Mouse (Mus musculus) small intestine, adult 2 months (tissue): ENCODE results near the gene Ceacam1. TPM values are rescaled to one million over a fixed set of nuclear protein-coding genes. Genes with fewer than 3 reads are reported as not detected.
"Not testable (repeated sequence)": the region's sequence is repeated elsewhere in the genome, so short reads cannot be mapped to it uniquely, and the experiment has no call there.

Experiments used
- H3K27ac ChIP-seq: fragments of 200-500 bp; 2 replicates; pipeline ENCODE4 v1.5.1; 2012; ENCODE audit warnings: low read depth, low read length, control low read depth, inconsistent platforms; ENCODE audit not compliant: insufficient read depth
- H3K27me3 ChIP-seq: fragments of 200-500 bp; 2 replicates; pipeline ENCODE4 v1.6.1; 2012; ENCODE audit warnings: mild to moderate bottlenecking, moderate library complexity, low read length, inconsistent platforms; ENCODE audit not compliant: control insufficient read depth, insufficient read depth
- H3K36me3 ChIP-seq: fragments of 200-500 bp; 2 replicates; pipeline ENCODE4 v1.6.1; 2012; ENCODE audit warnings: mild to moderate bottlenecking, low read length, control low read depth, inconsistent platforms; ENCODE audit not compliant: control insufficient read depth, insufficient read depth
- H3K4me1 ChIP-seq: fragments of 200-500 bp; 2 replicates; pipeline ENCODE4 v1.6.1; 2012; ENCODE audit warnings: low read length, inconsistent platforms, mixed read lengths; ENCODE audit not compliant: control insufficient read depth, insufficient read depth, insufficient read length
- H3K4me3 ChIP-seq: fragments of 200-500 bp; 2 replicates; pipeline ENCODE4 v1.5.1; 2012; ENCODE audit warnings: low read depth, mild to moderate bottlenecking, control low read depth, inconsistent platforms, low read length, moderate library complexity
- CTCF ChIP-seq: fragments of 200-500 bp; IDR thresholded peaks from 2 replicates; pipeline ENCODE4 v1.5.1; 2012; ENCODE audit warnings: low read depth, mild to moderate bottlenecking, control low read depth, inconsistent platforms, low read length, moderate library complexity, mixed read lengths; ENCODE audit not compliant: insufficient replicate concordance, insufficient read length; ENCODE audit errors: extremely low read depth
- POLR2A ChIP-seq: fragments of 200-500 bp; IDR thresholded peaks from 2 replicates; pipeline ENCODE4 v1.6.1; 2012; ENCODE audit warnings: low read depth, mild to moderate bottlenecking, control low read depth, inconsistent platforms, low read length, moderate library complexity
- WGBS: fragments of 180-500 bp; shearing (Covaris S2); methylation state at CpG from one replicate; pipeline ENCODE4 v1.1.7; 2018; 5-methylcytosine and 5-hydroxymethylcytosine counted together
- polyA plus RNA-seq: library from polyadenylated mRNA; depleted of rRNA; stranded (reverse); fragments of >200 nt; gene quantifications from 2 replicates; pipeline ENCODE4 v1.2.3, GENCODE M21; 2012; rRNA removed

Ceacam1 gene
- 133 and 320 TPM in 2 replicates for polyA plus RNA-seq

DNA sequence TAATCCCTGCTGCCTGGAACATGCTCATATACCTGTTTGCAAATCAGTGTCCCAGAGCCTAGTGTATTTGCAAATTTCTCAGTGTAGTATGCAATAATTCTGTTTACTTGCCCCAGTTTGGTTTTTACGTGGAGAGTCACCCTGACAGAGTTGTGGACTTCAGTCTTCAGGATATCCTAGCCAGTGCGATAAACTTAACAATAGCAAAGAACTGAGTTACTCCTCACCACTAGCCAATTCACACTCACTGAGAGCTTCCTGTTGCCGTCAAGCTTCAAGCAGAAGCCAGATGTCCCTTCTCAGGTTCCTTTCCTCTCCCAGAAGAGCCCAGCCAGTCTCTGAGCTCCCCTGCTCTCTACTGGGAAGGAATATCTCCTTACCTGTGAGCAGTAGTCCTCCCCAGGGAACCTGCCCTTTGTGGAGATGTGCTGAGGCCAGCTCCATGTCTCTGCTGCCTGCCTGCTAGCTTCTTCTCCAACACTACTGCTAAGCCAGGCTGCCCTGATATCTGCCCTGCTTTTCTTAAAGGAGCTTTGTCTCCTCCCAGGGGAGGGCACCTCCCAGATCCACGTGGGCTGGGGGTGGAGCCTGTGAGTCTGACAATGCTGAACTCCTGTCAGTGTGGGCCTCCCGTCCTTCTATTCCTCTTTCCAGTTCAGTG lies at the start of gene Ceacam1:
Gene Ceacam1 (minus strand): TSS at position 513 of the 661 bp plus-strand sequence.
- peaks cover 22% of the 10 kb centered on the region for H3K36me3 ChIP-seq
- peak; percentile 89 for TF ChIP-seq POLR2A
- not testable (repeated sequence) for H3K4me1 ChIP-seq, H3K27me3 ChIP-seq
- WGBS = 4% methylated on average over 5 of the region's 5 CpGs
- peak within 1 kb of the TSS; percentile 90 for H3K27ac ChIP-seq
- peak within 1 kb of the TSS; percentile 86 for H3K4me3 ChIP-seq

- H3K27ac ChIP-seq, H3K27me3 ChIP-seq, H3K4me3 ChIP-seq, H3K36me3 ChIP-seq, H3K4me1 ChIP-seq: not testable (repeated sequence)
- 56% methylated on average over 3 of the region's 5 CpGs for WGBS
These were observed 38.8 kb upstream of the Ceacam1 start for GRCm38 (mm10) chr7:25516070-25516777.

DNA sequence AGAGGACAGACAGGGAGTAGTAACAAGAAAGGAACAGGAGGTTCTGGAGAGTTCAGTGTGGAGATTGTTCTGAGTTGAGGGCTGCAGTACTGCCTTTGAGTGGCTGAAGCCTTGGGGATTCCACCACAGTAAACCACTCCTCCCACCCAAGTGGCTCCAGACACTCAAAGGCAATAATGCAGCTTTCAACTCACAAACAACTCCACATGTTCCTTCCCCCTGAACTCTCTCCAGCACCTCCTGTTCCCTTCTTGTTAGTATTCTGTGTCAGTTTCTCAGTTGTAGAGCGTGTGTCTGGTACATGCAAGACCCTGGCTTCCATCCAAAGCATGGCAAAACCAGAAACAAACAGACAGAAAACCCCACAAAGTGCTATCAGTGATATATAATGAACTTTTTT lies 38.3 kb upstream of the Ceacam1 start:
- WGBS = 29% methylated on average over 1 of the region's 1 CpGs
- H3K4me1 ChIP-seq, H3K27ac ChIP-seq, H3K27me3 ChIP-seq, H3K4me3 ChIP-seq, H3K36me3 ChIP-seq: not testable (repeated sequence)

GRCm38 (mm10) chr7:25509925-25510324 lies 32.5 kb upstream of the Ceacam1 start:
- no peaks in the 10 kb centered on the region for H3K36me3 ChIP-seq
- H3K4me1 ChIP-seq = no peaks in the 10 kb centered on the region
- no peak for TF ChIP-seq CTCF
- no peak for TF ChIP-seq POLR2A
- no peak overlapping the region for H3K4me3 ChIP-seq
- no peaks in the 10 kb centered on the region for H3K27me3 ChIP-seq
- no peak overlapping the region for H3K27ac ChIP-seq
- WGBS = 6% methylated on average over 3 of the region's 3 CpGs

DNA sequence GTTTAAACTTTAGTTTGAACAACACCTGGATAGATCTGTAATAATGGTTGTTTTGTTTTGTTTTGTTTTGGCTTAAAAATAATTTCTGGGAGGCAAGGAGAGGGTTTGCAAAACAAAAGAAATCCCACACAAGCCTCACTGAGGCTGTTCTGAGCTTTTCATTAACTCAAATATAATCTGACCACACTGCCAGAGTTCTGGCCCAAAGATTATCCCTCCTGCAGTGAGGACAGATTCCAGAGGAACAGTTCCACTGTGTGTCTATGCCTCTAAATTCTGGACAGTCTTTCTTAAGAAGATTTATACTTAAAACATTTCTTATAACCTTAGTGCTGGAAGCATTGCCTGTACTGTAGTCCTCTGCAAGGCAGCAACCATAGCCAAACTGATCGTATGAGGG lies 17.2 kb upstream of the Ceacam1 start:
- 89% methylated on average over 1 of the region's 1 CpGs for WGBS
- Histone ChIP-seq H3K36me3 (no peaks in the 10 kb centered on the region), H3K4me3 (no peak overlapping the region), H3K27me3 (no peaks in the 10 kb centered on the region), H3K4me1 (no peaks in the 10 kb centered on the region), H3K27ac (no peak overlapping the region)
- TF ChIP-seq POLR2A (no peak), CTCF (no peak)

GRCm38 (mm10) chr7:25490698-25491097 lies 13.3 kb upstream of the Ceacam1 start:
- H3K36me3 ChIP-seq, H3K4me1 ChIP-seq, H3K27me3 ChIP-seq, H3K4me3 ChIP-seq, H3K27ac ChIP-seq: not testable (repeated sequence)
- WGBS = no CpG with 5 or more reads among the region's 1 CpGs

DNA sequence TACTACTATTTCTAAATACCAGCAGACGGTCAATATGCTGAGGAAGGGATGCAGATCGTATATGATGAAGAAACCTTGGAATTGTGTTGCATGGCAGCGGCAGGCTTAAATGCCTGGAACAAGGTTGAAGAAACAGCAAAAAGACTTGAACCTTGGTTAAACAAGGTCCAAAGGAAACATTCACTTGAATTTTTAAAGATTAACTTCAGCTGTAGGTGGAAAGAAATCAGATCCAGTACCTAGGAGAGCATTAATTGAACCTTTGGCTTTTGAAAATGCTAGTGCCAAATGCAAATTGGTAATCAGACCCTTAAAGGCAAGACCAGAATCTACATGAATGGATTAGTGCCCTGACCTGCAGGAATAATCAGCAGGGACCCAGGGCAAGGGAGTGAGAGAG lies 12.0 kb upstream of the Ceacam1 start:
- not testable (repeated sequence) for H3K27me3 ChIP-seq, H3K36me3 ChIP-seq, H3K27ac ChIP-seq, H3K4me3 ChIP-seq, H3K4me1 ChIP-seq
- WGBS = 96% methylated on average over 3 of the region's 3 CpGs

GRCm38 (mm10) chr7:25486186-25486585 lies 8.8 kb upstream of the Ceacam1 start:
- 11% methylated on average over 1 of the region's 1 CpGs for WGBS
- Histone ChIP-seq H3K36me3 (no peaks in the 10 kb centered on the region), H3K4me1 (no peaks in the 10 kb centered on the region), H3K27me3 (no peaks in the 10 kb centered on the region), H3K4me3 (no peak overlapping the region), H3K27ac (no peak overlapping the region)
- TF ChIP-seq CTCF = no peak
- TF ChIP-seq POLR2A = no peak
